Mouse (Mus musculus) hematopoietic stem cell, adult 5-6 weeks (primary cell): ENCODE measurements around the gene Gcnt3. TPM values are rescaled to one million over a fixed set of nuclear protein-coding genes. Genes with fewer than 3 reads are reported as not detected.
"Not testable (repeated sequence)": the region's sequence is repeated elsewhere in the genome, so short reads cannot be mapped to it uniquely, and the experiment has no call there.

Experiments
- ATAC-seq, 2 experiments: fragments of 125-278 bp in 1 of 2; replicated peaks in 1 of 2; 2 replicates each; pipeline ENCODE4 v1.8.0; 2016 to 2017; ENCODE audit warnings: inconsistent platforms in 2 of 2, mild to moderate bottlenecking in 2 of 2, moderate number of reproducible peaks in 2 of 2, low read depth in 1 of 2, moderate TSS enrichment in 1 of 2; ENCODE audit not compliant: low FRiP score in 2 of 2, poor library complexity in 2 of 2, severe bottlenecking in 2 of 2, insufficient read depth in 1 of 2, low TSS enrichment in 1 of 2
- total RNA-seq: library from RNA; stranded (forward); fragments of 172-1452, 232-1000 nt; gene quantifications from 2 replicates; pipeline ENCODE4 v1.2.3, GENCODE M21; 2017

The Gcnt3 gene
- total RNA-seq, 1 experiment from 2014 or later, result not detected

DNA sequence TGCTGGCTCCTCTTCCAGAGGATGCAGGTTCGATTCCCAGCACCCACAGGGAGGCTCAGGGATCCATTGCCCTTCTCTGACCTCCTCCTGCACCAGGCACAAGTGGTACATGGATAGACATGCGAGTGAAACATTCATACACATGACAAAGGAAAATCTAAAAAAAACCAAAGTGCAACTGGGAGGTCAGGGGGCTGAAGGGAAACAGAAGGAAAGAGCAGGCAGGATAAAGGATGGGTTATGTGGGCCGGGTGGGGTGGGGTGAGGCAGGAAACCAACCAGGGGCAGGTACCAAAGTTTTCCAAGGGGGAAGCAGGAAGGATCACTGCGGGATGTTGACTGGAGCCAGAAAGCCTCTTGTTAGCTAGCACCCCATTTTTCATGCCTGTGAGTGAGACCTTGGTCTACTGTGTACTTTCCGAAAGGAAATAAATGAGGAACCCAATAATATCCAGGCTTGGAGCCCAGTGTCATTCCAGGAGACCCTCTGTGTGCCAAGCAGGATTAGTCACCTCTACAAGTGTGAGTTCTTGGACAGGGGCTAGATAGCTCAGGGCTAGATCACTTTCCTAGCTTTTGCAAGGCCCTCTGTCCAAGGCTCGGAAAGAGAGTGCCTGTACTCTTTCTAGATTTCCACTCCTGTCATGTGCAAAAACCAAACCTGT lies 11.0 kb upstream of the Gcnt3 start:
- no peak for ATAC-seq

DNA sequence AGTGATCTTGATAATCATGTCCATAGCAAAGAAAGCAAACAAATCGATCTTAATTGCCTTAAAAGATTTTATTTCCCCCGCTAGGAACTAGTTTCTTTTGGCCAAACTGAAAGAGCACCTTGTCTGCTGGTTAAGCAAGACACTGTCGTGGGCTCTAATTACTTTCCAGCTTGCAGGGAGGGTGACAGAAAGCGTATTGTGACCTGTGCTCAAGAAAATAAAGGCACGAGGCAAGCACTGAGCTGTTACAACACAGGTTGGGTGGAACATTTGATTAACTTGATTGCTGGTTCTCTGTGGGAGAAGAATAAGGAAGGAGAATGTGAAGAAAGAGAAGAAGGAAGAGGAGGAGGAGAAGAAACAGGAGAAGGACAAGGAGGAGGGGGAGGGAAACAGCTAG lies 10.4 kb upstream of the Gcnt3 start:
- ATAC-seq, result no peak

DNA sequence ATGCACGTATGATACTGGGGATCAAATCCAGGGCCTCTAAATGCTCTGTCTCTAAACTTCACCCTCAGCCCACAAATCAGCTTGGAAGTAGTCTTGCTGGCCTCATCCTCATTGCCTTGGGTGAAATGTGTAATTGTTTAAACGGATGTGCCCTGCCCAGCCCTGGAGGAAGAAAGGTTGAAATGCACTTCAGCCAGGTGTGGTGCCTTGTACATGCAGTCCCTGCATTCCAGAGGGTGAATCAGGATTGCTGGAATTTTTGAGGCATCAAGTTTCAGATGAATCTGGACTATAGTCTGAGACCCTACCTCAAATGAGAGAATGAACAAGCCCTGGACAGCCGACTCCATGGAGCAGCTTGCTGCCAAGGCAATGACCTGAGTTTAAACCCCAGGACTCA lies 10.0 kb upstream of the Gcnt3 start:
- ATAC-seq, result no peak

DNA sequence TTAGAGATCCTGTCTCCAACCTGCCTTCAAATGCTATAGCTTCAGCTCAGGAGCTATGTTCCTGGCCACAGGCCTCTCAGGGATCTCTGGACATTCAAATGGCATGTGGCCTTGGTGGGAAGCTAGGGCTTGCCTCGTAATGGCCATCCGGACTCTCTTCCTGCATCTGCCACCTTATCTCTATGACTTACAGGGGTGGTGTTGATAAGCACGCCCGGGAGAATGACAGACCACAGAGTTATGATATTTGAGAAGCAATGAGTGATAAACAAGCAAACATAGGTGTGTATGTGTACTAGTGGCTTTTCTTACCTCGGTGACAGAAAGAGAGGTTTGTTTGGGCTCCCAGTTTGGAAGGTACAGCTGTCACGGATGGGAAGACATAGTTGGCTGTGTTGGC lies 8.4 kb upstream of the Gcnt3 start:
- no peak for ATAC-seq

DNA sequence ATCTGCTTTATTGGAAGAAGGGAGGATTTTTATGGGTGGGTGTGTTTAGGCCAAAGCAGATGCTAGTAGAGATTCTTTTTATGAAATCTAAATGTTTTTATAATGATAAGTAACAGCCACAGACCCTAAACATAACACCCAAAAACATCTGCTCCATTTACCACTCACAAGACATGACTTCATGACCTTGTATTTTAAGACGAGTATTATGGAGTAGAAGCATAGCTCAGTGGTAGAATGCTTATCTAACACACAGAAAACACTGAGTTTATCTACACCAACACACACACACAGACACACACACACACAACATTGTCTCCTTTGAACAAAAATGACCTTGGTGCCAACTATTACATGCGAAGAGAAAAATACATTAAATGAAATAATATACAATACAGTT lies 7.0 kb upstream of the Gcnt3 start:
- no peak for ATAC-seq

DNA sequence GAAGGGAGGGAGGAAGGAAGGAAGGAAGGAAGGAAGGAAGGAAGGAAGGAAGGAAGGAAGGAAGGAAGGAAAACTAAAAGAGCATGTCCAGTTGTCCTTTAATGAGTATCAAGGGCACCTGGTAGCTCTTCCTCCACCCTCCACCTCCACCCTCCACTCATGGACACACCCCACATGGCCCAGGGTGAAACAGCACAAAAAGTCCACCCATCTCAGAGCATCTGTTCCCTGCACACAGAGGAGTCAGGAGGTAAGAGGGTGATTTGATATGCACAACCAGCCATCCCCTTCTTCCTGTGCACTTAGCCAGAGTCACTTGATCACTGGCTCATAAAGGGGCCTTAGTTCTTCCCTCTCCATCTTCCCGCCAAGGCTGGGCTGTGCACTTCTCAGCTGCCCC lies 5.0 kb upstream of the Gcnt3 start:
- no peak for ATAC-seq

DNA sequence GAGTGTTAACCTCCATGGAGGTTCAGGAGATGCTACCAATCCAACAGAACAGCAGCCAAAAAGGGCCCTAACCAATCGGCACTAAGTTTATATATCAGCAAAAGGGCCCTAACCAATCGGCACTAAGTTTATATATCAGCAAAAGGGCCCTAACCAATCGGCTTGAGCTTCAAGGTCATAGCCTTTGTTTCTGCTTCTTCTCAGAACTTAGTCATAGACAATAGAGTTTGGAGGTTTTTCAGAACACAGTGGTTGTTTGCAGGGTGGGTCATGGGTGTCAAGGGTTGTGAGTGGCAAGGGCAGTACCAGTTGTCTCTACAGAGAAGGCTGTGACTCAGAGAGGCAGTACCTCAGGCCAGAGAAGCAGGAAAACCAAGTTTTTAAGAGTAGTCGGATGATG lies 4.2 kb upstream of the Gcnt3 start:
- no peak for ATAC-seq

DNA sequence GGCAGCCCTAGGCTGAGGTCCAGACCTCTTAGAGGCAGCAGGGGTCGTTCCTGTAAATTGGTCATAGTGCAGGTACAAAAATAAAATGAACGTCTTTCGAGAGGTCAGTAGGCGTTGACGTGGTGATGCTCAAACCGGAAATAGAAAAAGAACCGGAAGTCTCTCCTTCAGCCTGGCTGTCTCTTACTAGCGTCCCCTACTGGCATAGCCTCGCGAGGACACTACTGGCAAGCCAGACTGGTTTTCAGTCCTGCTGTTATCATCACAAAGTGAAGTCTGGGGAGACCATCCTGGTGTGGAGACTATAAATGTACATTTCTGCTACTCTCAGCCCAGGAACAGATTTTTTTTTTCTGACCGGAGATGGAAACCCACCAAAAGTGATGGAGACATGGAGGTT lies 2.7 kb upstream of the Gcnt3 start:
- ATAC-seq, result no peak

DNA sequence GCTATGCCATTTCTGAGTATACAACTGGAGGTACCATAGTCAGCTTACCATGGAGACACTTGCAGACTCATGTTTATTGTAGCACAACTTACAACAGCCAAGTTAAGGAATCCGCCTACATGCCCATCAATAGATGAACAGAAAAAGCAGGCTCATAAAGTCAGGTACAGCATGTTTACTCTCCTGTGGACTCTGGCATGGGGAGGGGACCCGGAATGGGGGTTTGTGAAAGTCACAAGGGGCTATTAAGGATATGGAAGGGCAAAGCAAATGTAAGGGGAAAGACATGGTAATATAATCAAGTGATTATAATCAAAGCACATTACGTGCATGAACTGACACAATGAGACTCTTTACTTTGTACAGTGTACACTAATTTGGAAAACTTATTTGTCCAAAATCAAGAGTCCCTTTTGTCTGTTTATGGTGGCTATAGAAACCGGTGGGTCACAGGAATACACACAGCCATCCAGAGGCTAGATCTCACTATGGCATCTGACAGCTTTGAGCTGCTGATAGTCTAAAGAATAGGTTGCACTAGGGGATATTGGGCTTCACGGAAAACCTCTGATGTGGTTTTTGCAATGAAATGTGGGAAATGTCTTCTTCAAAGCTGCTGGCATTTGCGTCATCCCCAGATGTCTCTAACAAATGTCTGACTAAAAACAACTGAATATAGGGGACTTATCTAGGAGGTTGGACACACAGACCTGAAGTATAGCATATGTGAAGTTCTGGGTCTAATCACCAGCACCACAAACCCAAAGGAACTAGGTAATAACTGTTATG lies 1.9 kb upstream of the Gcnt3 start:
- ATAC-seq, result no peak

DNA sequence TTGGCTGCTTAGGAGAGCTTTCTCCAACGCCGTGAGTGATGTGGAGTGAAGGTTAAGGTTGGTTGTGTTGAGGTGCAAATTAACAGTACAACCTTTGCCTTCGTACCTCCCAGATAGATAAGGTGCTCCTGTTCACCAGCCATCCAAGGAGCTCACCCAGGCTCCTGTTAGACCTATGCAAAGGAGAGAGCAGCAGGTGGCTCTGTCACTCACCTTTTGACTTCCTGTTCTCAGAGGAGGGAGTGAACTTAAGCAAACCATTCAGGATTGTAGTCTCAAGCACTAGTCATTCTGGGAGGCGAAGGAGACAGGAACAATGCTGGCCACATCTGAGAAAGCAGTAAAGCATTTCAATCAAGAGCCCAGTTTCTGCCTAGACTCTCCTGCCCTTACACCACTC lies 1.2 kb downstream of the Gcnt3 start:
- ATAC-seq, result no peak

DNA sequence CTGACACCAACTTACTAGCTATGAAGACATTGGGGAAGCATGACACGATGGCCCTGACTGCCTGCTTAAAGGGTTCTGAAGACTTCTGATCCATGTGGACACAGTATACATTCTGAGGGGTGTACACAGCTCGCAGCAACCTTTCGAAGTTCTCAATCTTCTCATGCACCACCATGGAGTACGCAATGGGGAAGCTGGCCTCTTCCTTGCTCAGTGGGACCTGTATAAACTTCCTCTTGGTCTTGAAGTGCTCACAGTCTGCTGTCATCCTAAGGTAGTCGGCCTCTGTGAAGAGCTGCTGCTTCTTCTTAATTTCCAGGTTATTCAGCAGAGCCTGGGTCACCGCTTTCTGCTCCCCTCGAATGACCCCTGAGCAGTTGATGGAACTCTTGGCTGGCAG lies 3.2 kb downstream of the Gcnt3 start:
- ATAC-seq, result peak in 1 of 2 experiments; percentile 48; a peak in 1 of 4 replicates

DNA sequence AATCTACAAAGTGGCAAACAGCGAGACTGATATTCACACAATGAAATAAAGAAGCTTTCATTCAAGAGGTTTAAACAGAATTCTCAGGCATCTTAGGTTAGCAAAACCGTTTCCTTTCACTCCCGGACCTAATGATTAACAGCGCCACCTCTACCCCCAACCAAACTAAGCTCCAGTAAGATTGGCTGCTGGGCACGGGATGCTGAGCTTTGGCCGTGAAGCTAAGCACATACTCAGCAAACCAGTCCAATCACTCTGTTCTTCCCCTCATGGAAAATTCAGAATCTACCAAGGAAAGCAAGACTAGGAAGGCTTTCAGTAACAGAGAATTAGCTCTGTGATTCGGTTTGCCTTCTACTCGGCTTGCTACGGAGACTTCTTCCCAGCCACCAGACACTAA lies 4.8 kb downstream of the Gcnt3 start:
- ATAC-seq, result no peak

DNA sequence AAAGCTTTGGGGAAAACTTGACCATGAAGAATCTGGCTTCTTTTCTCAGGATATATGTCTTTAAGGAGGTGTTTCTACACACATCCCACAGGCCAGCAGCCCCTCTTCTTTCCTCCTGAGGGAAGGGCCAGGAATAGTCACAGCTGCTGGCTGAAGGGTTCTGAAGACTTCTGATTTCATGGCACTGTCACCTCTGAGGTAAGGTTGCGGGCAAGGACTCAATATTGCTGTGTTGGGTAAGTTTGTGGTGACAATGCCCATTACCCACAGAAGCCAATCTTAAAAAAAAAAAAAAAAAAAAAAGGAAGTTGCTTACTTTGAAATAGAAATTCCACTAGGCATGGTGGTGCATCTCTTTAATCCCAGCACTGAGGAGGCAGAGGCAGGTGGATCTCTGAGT lies 5.7 kb downstream of the Gcnt3 start:
- peak in 1 of 2 experiments; percentile 42; a peak in 1 of 4 replicates for ATAC-seq

DNA sequence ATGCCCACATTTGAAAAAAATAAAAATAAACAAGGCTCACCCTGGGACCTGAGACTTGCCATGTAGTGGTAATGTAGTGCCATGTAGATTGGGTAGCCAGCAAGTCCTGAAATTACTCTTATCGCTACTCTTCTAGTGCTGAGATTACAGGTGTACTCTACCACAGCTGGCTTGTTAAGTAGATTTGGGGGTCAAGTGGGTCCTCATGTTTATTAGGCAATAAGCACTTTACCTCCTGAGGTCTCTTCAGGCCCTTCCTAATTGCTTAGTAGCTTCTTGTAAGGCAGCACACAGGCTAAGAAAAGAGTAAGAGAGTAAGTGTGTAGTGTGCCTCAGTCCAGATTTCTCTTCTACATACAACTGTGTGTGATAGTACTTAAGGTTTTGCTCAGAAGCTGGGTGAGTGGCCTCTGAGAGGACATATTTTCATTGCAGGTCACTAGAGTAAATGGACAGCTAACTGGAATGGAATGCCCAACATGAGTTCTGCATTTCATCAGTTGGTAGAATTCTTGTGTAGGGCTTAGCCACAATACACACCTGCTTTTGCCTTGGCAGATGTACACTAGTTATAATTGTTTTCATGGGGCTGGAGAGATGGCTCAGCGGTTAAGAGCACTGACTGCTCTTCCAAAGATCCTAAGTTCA lies 12.4 kb downstream of the Gcnt3 start:
- no peak for ATAC-seq

DNA sequence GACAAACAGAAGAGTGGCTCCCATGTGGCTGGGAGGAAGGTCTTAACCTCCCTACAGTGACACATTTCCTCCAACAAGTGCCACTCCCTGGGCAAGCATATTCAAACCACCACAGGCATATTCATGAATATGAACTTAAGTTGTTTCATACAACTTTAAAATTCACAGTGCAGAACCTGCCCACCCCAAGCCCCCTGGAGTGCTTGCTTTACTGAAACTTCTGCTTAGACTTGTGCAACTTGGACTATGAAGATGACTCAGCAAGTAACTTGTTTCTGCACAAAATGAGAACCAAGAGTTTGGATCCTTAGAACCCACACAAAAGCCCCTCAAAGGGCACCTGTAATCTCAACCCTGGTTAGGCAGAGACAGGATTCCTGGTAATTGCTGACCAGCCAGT lies 13.2 kb downstream of the Gcnt3 start:
- no peak for ATAC-seq

DNA sequence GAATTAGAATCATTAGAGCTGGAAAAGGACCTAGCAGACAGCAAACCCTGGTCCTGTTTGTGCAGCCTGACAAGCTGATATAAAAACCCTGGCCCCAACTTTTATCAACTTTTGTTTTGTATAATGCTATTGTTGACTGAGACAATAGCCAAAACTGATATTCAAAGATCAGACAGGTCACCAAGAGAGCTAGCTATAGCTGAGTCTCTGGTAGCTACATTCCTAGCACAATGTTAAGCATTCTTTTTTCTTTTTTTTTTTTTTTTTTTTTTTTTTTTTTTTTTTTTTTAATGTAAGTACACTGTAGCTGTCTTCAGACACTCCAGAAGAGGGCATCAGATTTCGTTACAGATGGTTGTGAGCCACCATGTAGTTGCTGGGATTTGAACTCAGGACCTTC lies 14.3 kb downstream of the Gcnt3 start:
- not testable (repeated sequence) for ATAC-seq

DNA sequence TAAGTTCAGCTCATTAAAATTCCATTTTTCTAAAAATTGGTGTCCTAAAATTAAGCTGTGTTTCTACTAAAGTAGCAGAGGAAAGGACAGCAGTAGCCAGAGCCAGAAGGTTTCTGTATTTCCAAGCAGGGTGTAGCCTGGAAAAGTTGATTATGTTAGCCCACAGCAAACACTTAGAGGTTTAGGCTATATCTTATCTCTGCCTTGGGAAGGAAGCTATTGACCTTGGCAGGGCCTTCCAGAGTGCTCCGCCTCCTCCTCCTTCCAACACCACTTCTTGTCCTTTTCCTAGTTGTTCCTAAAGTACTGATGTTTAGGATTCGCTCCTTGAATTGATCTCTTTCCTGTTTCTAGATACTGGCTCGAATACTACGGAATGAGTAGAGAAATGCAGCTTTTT lies 15.8 kb downstream of the Gcnt3 start:
- no peak for ATAC-seq

DNA sequence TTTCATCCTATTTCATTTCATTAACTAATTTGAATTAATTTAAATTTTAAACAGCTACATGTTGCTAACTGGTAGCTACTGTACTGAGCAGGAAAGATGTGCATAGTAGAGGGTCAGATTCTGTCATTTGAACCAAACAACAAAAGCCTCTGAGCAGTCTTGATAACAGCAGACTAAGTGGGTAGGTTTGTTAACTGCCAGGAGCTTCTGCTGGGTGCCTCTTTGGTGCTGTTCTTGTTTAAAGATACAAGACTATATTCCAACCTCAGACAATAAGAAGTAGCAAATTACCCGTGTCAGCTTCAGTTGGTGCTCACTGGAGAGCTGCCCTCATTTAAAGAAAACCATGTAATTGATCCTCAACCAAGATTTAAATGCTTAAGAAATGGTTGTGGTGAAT lies 16.3 kb downstream of the Gcnt3 start:
- no peak for ATAC-seq
